Mouse (Mus musculus) stomach, postnatal 0 days (tissue): ENCODE measurements around the gene Mogat1.

ENCODE experiments used
- CTCF ChIP-seq: IDR thresholded peaks from 2 replicates; pipeline ENCODE4 v1.5.1; 2016; ENCODE audit warnings: antibody characterized with exemption, low read depth, mild to moderate bottlenecking, moderate library complexity
- EP300 ChIP-seq: optimal IDR thresholded peaks from 2 replicates; pipeline ENCODE3; 2016; ENCODE audit warnings: antibody characterized with exemption

DNA sequence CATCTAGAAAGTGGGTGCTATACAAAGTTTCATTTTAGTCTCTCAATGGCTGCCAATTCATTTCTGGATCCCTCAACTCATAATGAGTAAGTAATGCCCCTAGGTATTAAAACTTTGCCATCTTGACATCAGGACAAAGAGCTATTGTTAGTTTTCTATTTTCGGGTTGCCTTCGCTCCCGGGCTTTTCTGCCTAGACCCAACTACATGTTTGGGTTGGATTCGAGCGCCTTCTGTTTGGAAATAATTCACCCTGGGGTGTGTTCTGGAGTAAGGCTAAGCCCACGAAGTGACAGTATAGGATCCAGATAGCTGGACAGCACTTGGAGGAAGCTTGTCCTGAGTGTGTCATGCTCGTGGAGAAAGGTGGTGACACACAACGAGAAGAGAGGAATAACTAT is 2.0 kb downstream of the Mogat1 start:
- TF ChIP-seq CTCF (no peak), EP300 (no peak)
